Mouse (Mus musculus): Measurements from ENCODE around the gene Ccdc137.

DNA sequence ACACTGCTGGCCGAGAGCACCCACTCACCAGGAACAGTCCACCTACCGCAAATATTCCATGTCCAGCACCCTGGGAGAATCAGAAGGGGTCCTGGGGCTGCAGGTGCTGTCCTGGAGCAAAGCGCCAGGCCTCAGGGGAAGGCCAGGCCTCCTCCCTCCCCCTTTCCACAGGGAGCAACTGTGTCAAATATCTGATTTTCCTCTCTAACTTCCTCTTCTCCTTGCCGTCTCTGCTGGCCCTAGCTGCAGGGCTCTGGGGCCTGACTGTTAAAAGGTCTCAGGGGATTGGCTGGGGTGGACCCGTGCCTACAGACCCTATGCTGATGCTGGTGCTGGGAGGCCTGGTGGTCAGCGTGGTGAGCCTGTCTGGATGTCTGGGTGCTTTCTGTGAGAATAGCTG lies 13.8 kb upstream of the Ccdc137 start:
- TF ChIP-seq GATA1 (IDR thresholded peaks at IDR 0.05; ENCODE audit: borderline replicate concordance, low read length) (no peak), FLI1 (IDR thresholded peaks at IDR 0.05; ENCODE audit: low read length) (no peak)
